10 mouse cellular contexts compared by ENCODE assay signal in the genomic region with DNA sequence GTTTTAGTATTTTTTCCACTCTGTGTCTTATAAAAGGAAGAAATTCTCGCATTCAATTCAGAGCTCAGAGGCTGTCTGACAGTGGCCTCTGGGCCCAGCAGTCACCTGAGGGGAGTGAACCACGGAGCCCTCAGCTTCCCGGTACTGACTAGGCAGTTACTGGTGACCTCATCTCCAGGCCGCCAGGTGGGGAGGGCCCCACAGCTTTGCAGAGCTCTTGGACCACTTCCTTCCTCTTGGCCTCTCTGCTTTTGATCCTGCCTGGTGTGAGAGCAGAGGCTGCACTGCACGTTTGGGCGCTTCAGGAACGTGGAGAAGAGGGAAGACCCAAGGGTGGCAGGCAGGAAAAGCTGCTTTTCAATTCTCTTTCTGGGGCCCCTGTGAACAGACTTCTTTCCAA. TPM values are rescaled to one million over a fixed set of nuclear protein-coding genes. Genes with fewer than 3 reads are reported as not detected.
A peak's percentile ranks its signal among the peaks of the same experiment; 100 is the strongest.
DNase-seq lines count a peak whose midpoint lies in the region; ATAC-seq lines count a peak whose summit lies in the region.
"Had no signal": no experiment of that assay in that cellular context is flagged by ENCODE, and none has a peak within 500 bp of the region (broad histone marks: within the 10 kb centered on the region; RNA-seq: fewer than 3 reads in every experiment).

No protein-coding gene starts in this region.

- no peaks in the 10 kb centered on the region for H3K36me3 ChIP-seq in intestine, embryonic 16.5 days (ENCODE audit: control insufficient read depth, insufficient read depth, low read length)

- no peak overlapping the region for H3K4me2 ChIP-seq in intestine, embryonic 16.5 days (ENCODE audit: low read depth, low read length)

- no peaks in the 10 kb centered on the region for H3K27me3 ChIP-seq in intestine, embryonic 16.5 days (replicated peaks; ENCODE audit: control insufficient read depth, insufficient read depth, low read length)

- H3K9ac ChIP-seq in intestine, embryonic 16.5 days (ENCODE audit: low read depth, low read length): peak overlapping the region; percentile 24; the same call in 1 of the 2 replicates

- 30% methylated on average over 7 of the region's 7 CpGs for WGBS in intestine, embryonic 16.5 days

- no peak overlapping the region; the same call in 1 of the 2 replicates for H3K4me3 ChIP-seq in intestine, embryonic 16.5 days (ENCODE audit: low read length)

- peaks cover 9% of the 10 kb centered on the region; the same call in 1 of the 2 replicates for H3K4me1 ChIP-seq in intestine, embryonic 16.5 days (ENCODE audit: control insufficient read depth, insufficient read depth, low read length)

- no peak overlapping the region for H3K27ac ChIP-seq in intestine, embryonic 16.5 days (ENCODE audit: low read length)

- no peaks in the 10 kb centered on the region for H3K9me3 ChIP-seq in intestine, embryonic 16.5 days (ENCODE audit: control insufficient read depth, low read length)

- ATAC-seq in cerebellum, adult (ENCODE audit: insufficient number of reproducible peaks, low FRiP score, low TSS enrichment): peak; percentile 75
- peak; percentile 95 for ATAC-seq in activated CD4-positive, CD25-positive, alpha-beta regulatory T cell, adult 4 months
- peak; percentile 94 for ATAC-seq in intestine, embryonic 16.5 days
- ATAC-seq in neutrophil, adult 5-6 weeks (ENCODE audit: extremely low read depth, insufficient number of reproducible peaks, low FRiP score, poor library complexity, severe bottlenecking): peak; percentile 88

- intact Hi-C loops in left cerebral cortex, postnatal 10 days (cut with DNase I): no loop called here

- no peak for DNase-seq in cerebellum, postnatal 4 days (ENCODE audit: low spot score in 2 of 2)
- DNase-seq in urinary bladder, adult 2 months (ENCODE audit: low spot score): no peak
- DNase-seq in left cerebral cortex, postnatal 10 days (ENCODE audit: extremely low spot score in 1 of 2, low spot score in 2 of 2): no peak
- no peak for DNase-seq in layer of hippocampus, postnatal 36 days

RNA-seq across cellular contexts. Expression of a gene that starts 20.7 kb away (rescaled TPM):
- polyA plus RNA-seq in activated CD4-positive, CD25-positive, alpha-beta regulatory T cell, adult 4 months (2017; shearing (Covaris generic)): 10 to 100 TPM; 58.4 to 74.6 TPM
- 0.91 and 1.2 TPM in 2 replicates for polyA plus RNA-seq in intestine, embryonic 16.5 days (2015; fragmentation: Nextera tagmentation; extraction: Ambion mirVana)
- 50.7 and 55.6 TPM in 2 replicates for total RNA-seq in neutrophil, adult 5-6 weeks (2017)
- polyA plus RNA-seq in urinary bladder, adult 2 months (2012; rRNA removed): 0.51 and 0.56 TPM in 2 replicates
- not detected for total RNA-seq in left cerebral cortex, postnatal 10 days (2021)
- total RNA-seq in layer of hippocampus, postnatal 36 days (2021): not detected
- polyA plus RNA-seq: C2C12; cortical plate, adult 2 months had no signal

Comparison
In these comparisons a context has a peak if more than half of its experiments do, and no peak if none do; other contexts are left out.
1. RNA of a gene that starts 20.7 kb away (total RNA-seq): 50.7 to 55.6 TPM in neutrophil, adult 5-6 weeks; not detected in left cerebral cortex, postnatal 10 days and not detected in layer of hippocampus, postnatal 36 days; every median in the first group is over 10 times any median in the second.
2. Peak in every context shown above with its lines, with median percentiles within 50 percentile points of each other: ATAC-seq.